Mouse (Mus musculus): ENCODE results near the gene Ubap1. TPM values are rescaled to one million over a fixed set of nuclear protein-coding genes. Genes with fewer than 3 reads are reported as not detected.

The Ubap1 gene
- 54.0 and 54.1 TPM in 2 replicates for polyA plus RNA-seq (2015; fragmentation: Nextera tagmentation; extraction: Ambion mirVana)

DNA sequence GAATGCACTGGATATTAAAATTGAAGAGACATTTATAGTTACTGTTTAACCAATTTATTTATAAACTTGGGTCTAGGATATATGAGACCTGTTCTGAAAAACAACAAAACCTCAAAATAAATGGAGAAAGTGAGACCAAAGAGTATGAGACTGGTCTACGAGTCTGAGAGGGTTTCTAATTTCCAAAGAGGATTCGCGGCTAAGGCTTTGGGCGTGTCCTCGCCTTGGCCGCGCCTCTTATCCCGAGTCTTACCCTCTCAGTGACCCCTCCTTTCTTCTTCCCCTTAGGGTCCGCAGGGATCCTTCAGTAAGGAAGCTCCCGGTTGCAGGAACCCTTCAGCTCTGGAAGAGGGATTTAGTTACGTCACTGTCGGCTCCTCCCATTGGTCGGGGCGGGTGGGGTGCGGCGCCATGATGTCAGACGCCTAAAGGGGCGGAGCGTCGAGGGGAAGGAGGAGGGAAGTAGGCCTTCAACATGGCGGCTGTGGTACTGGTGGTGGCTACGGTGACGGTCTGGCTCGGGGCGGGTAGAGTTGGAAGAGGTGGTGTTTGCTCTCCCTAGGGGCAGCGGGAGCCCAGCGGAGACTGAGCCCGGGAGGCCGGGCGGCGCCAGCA, at the start of gene Ubap1:
Gene Ubap1, plus strand, starts transcription at position 413 of the 615 bp plus-strand sequence.
- peak within 1 kb of the TSS; percentile 61 for H3K4me3 ChIP-seq (replicated peaks)
- H3K36me3 ChIP-seq = peaks cover 6% of the 10 kb centered on the region; the same call in 1 of the 2 replicates
- H3K4me2 ChIP-seq (replicated peaks) = peak within 1 kb of the TSS; percentile 66
- peak; percentile 99 for ATAC-seq (ENCODE audit: insufficient number of reproducible peaks, low FRiP score, low TSS enrichment, low read depth)
- no peaks in the 10 kb centered on the region for H3K27me3 ChIP-seq
- no peaks in the 10 kb centered on the region for H3K9me3 ChIP-seq (replicated peaks)
- H3K4me1 ChIP-seq = peaks cover 7% of the 10 kb centered on the region; the same call in 1 of the 2 replicates
- peak within 1 kb of the TSS; percentile 93 for H3K27ac ChIP-seq (replicated peaks)
- under 1% methylated on average over 31 of the region's 31 CpGs for WGBS
- peak within 1 kb of the TSS; percentile 39 for H3K9ac ChIP-seq

DNA sequence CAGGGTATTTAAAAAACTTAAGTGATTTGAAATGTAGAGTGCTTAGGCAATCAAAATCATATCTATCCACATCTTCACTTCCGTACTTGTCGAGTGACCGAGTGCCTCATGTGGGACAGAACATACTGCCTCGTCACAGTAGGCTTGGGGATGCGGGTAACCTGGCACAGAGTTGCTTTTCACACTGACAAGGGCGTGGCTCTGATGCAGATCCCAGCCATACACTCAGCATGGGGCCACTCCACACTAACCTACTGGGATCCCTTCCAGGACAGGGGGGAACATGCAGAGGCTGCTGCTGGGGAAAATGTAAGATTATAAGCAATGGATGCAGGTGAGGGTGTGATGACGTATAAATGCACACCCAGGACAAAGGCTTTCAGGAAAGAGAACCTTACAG, 45.1 kb upstream of the Ubap1 start:
- Histone ChIP-seq H3K9me3 (replicated peaks) (no peaks in the 10 kb centered on the region), H3K27ac (replicated peaks) (no peak overlapping the region), H3K4me2 (replicated peaks) (no peak overlapping the region), H3K27me3 (no peaks in the 10 kb centered on the region), H3K4me1 (0 out of 2 replicates have a peak, but pooled peaks cover 4% of the 10 kb centered on the region), H3K36me3 (peaks cover 77% of the 10 kb centered on the region), H3K9ac (no peak overlapping the region), H3K4me3 (replicated peaks) (no peak overlapping the region)
- 84% methylated on average over 7 of the region's 7 CpGs for WGBS
- ATAC-seq (ENCODE audit: insufficient number of reproducible peaks, low FRiP score, low TSS enrichment, low read depth) = no peak

GRCm38 (mm10) chr4:41304302-41304701, 44.5 kb upstream of the Ubap1 start:
- Histone ChIP-seq H3K27me3 (no peaks in the 10 kb centered on the region), H3K4me3 (replicated peaks) (no peak overlapping the region), H3K36me3 (peaks cover 77% of the 10 kb centered on the region), H3K9ac (no peak overlapping the region), H3K4me2 (replicated peaks) (no peak overlapping the region), H3K9me3 (replicated peaks) (no peaks in the 10 kb centered on the region), H3K27ac (replicated peaks) (0 out of 2 replicates have a peak overlapping the region, but pooled peaks have one; percentile 28), H3K4me1 (0 out of 2 replicates have a peak, but pooled peaks cover 4% of the 10 kb centered on the region)
- ATAC-seq (ENCODE audit: insufficient number of reproducible peaks, low FRiP score, low TSS enrichment, low read depth) = no peak
- whole genome bisulfite sequencing = 43% methylated on average over 3 of the region's 3 CpGs

DNA sequence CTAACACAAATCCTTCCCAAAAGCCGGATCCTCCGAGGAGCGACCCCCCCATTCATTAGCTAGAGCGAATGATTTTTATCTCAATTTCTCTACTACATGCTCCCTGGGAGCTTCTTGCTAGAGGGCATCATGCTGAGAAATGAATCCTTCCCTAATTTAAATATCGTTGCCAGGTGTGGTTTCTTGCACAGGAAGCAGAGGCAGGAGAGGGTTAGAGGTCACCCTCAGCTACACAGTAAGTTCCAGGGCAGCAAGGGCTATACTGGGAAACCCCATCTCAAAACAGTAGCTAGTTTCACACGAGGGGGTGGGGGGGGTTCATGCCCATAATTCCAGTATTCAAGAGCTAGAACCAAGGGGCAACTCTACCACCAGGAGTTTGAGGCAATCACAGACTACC, 41.4 kb upstream of the Ubap1 start:
- ATAC-seq (ENCODE audit: insufficient number of reproducible peaks, low FRiP score, low TSS enrichment, low read depth) = no peak
- Histone ChIP-seq H3K4me3 (replicated peaks) (no peak overlapping the region), H3K4me1 (0 out of 2 replicates have a peak, but pooled peaks cover 4% of the 10 kb centered on the region), H3K27ac (replicated peaks) (no peak overlapping the region), H3K36me3 (peaks cover 75% of the 10 kb centered on the region), H3K9me3 (replicated peaks) (no peaks in the 10 kb centered on the region), H3K27me3 (no peaks in the 10 kb centered on the region), H3K9ac (no peak overlapping the region), H3K4me2 (replicated peaks) (no peak overlapping the region)
- 66% methylated on average over 6 of the region's 6 CpGs for WGBS

DNA sequence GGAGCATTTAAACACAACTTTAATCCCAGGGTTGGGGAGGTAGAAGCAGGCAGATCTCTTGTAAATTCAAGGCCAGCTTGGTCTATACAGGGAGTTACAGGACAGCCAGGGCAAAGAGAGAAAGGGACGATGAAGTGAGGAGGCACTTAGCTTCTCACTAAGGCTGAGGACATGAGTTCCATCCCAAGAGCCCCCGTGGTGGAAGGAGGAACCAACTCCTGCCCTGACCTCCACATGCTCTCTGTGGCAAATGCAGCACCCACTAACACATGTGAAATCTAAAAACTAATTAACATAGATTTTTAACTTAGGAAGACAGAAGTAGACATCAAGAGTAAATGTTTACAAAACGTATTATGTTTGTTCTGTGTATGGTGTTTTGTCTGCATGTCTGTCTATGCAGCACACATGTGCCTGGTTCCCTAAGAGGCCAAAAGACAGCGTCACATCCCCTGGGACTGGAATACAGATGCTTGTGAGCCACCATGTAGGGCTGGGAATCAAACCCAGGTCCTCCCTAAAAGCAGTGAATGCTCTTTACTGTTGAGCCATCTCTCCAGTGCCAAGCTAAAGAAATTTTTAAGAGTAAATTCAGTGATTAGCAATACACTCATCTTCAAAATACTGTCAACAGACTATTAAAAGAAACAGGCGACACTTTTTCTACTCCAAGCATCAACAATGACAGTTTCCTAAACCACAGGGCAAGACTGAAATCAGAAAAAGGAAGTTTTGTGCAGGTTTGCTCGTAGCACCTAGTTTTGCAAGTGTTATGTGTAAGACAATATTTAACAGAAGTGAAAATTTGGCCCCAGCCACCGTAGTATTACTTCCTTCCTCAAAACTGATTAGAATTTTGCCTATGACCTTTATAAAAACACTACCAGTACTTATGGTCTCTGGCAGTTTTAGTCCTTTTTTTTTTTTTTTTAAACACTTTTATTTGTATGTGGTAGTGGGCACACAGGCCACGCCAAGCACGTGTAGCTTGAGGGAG, 37.9 kb upstream of the Ubap1 start:
- Histone ChIP-seq H3K4me3 (replicated peaks) (no peak overlapping the region), H3K36me3 (peaks cover 61% of the 10 kb centered on the region), H3K9ac (no peak overlapping the region), H3K4me2 (replicated peaks) (no peak overlapping the region), H3K4me1 (peaks cover 17% of the 10 kb centered on the region), H3K27me3 (no peaks in the 10 kb centered on the region), H3K27ac (replicated peaks) (no peak overlapping the region), H3K9me3 (replicated peaks) (no peaks in the 10 kb centered on the region)
- no peak for ATAC-seq (ENCODE audit: insufficient number of reproducible peaks, low FRiP score, low TSS enrichment, low read depth)
- 87% methylated on average over 9 of the region's 9 CpGs for WGBS

- peaks cover 34% of the 10 kb centered on the region for H3K36me3 ChIP-seq
- H3K4me1 ChIP-seq = peaks cover 17% of the 10 kb centered on the region
- H3K27ac ChIP-seq (replicated peaks) = peak overlapping the region; percentile 99
- H3K4me3 ChIP-seq (replicated peaks) = peak overlapping the region; percentile 100
- H3K27me3 ChIP-seq = no peaks in the 10 kb centered on the region
- 15% methylated on average over 14 of the region's 14 CpGs for WGBS
- no peak for ATAC-seq (ENCODE audit: insufficient number of reproducible peaks, low FRiP score, low TSS enrichment, low read depth)
- peak overlapping the region; percentile 97 for H3K9ac ChIP-seq
- no peaks in the 10 kb centered on the region for H3K9me3 ChIP-seq (replicated peaks)
- H3K4me2 ChIP-seq (replicated peaks) = peak overlapping the region; percentile 80
Measured at GRCm38 (mm10) chr4:41313722-41314121, 35.1 kb upstream of the Ubap1 start.

GRCm38 (mm10) chr4:41314141-41315129, 34.4 kb upstream of the Ubap1 start, which contains the start of gene Dcaf12:
Dcaf12 (minus strand) TSS chr4:41314889.
- no peaks in the 10 kb centered on the region for H3K27me3 ChIP-seq
- peak within 1 kb of the TSS; percentile 80 for H3K4me2 ChIP-seq (replicated peaks)
- peak within 1 kb of the TSS; percentile 97 for H3K9ac ChIP-seq
- ATAC-seq (ENCODE audit: insufficient number of reproducible peaks, low FRiP score, low TSS enrichment, low read depth) = peak; percentile 95
- H3K9me3 ChIP-seq (replicated peaks) = no peaks in the 10 kb centered on the region
- H3K4me3 ChIP-seq (replicated peaks) = peak within 1 kb of the TSS; percentile 100
- WGBS = under 1% methylated on average over 70 of the region's 70 CpGs
- H3K36me3 ChIP-seq = peaks cover 28% of the 10 kb centered on the region
- H3K27ac ChIP-seq (replicated peaks) = peak within 1 kb of the TSS; percentile 99
- peaks cover 17% of the 10 kb centered on the region for H3K4me1 ChIP-seq

DNA sequence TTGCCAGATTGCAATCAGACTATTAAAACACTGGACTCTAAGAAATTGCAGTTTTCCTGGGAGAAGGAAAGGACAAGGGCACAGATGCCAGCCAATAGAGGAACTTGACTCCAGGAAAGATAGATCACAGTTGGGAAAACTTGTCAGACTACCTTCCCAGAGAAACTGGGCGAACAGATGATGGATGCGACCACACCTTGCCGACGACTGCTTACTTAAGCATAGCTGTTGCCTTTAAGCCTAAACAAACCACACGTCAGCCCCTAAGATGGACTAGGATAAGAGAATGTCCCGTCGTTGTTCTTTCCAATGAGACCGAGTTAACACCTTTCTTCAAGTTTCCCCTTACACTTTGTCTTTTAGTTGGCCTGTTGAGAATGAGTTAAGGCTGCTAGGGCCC, 33.6 kb upstream of the Ubap1 start:
- H3K36me3 ChIP-seq = peaks cover 21% of the 10 kb centered on the region
- peaks cover 17% of the 10 kb centered on the region for H3K4me1 ChIP-seq
- H3K9me3 ChIP-seq (replicated peaks) = no peaks in the 10 kb centered on the region
- 37% methylated on average over 8 of the region's 8 CpGs for WGBS
- ATAC-seq (ENCODE audit: insufficient number of reproducible peaks, low FRiP score, low TSS enrichment, low read depth) = no peak
- peak overlapping the region; percentile 100 for H3K4me3 ChIP-seq (replicated peaks)
- H3K4me2 ChIP-seq (replicated peaks) = peak overlapping the region; percentile 80
- H3K27ac ChIP-seq (replicated peaks) = peak overlapping the region; percentile 99
- no peaks in the 10 kb centered on the region for H3K27me3 ChIP-seq
- no peak overlapping the region for H3K9ac ChIP-seq

- ATAC-seq (ENCODE audit: insufficient number of reproducible peaks, low FRiP score, low TSS enrichment, low read depth) = no peak
- H3K4me3 ChIP-seq (replicated peaks) = no peak overlapping the region
- H3K36me3 ChIP-seq = no peaks in the 10 kb centered on the region
- H3K4me2 ChIP-seq (replicated peaks) = no peak overlapping the region
- no peak overlapping the region for H3K9ac ChIP-seq
- WGBS = 82% methylated on average over 5 of the region's 5 CpGs
- no peaks in the 10 kb centered on the region for H3K9me3 ChIP-seq (replicated peaks)
- H3K27me3 ChIP-seq = no peaks in the 10 kb centered on the region
- H3K27ac ChIP-seq (replicated peaks) = no peak overlapping the region
- peaks cover 12% of the 10 kb centered on the region for H3K4me1 ChIP-seq
Measured at GRCm38 (mm10) chr4:41318267-41318666, 30.5 kb upstream of the Ubap1 start.

GRCm38 (mm10) chr4:41320971-41321370, 27.8 kb upstream of the Ubap1 start:
- no peak overlapping the region for H3K9ac ChIP-seq
- WGBS = 74% methylated on average over 4 of the region's 4 CpGs

More at GRCm38 (mm10) chr4:41320971-41321370, 27.8 kb upstream of the Ubap1 start:
- ATAC-seq (ENCODE audit: insufficient number of reproducible peaks, low FRiP score, low TSS enrichment, low read depth) = no peak
- H3K4me1 ChIP-seq = no peaks in the 10 kb centered on the region
- H3K9me3 ChIP-seq (replicated peaks) = no peaks in the 10 kb centered on the region
- H3K36me3 ChIP-seq = no peaks in the 10 kb centered on the region
- no peak overlapping the region for H3K4me3 ChIP-seq (replicated peaks)
- H3K4me2 ChIP-seq (replicated peaks) = no peak overlapping the region
- no peaks in the 10 kb centered on the region for H3K27me3 ChIP-seq
- H3K27ac ChIP-seq (replicated peaks) = no peak overlapping the region
